Mouse (Mus musculus): ENCODE measurements at regions not wholly inside any gene's neighbourhood (a gene's known extent, or its start where the extent isn't known, plus 50 kb on each side); places are given as distances from the start of the nearest gene placed in this dataset.

GRCm38 (mm10) chr4:131427871-131428270 lies 410.2 kb downstream of the Ptpru start:
- Histone ChIP-seq H3K9me3 (replicated peaks; ENCODE audit: low read length) (no peaks in the 10 kb centered on the region), H3K27ac (no peak overlapping the region), H3K27me3 (ENCODE audit: insufficient read depth, low read length) (no peaks in the 10 kb centered on the region), H3K9ac (ENCODE audit: low read depth, low read length) (no peak overlapping the region), H3K4me3 (replicated peaks; ENCODE audit: low read depth, low read length) (no peak overlapping the region), H3K36me3 (ENCODE audit: insufficient read depth, low read length) (no peaks in the 10 kb centered on the region), H3K4me1 (replicated peaks; ENCODE audit: insufficient read depth, low read length) (no peaks in the 10 kb centered on the region), H3K4me2 (ENCODE audit: low read length) (no peak overlapping the region)
- DNase-seq (ENCODE audit: low spot score): no peak
- no peak for TF ChIP-seq CTCF (IDR thresholded peaks at IDR 0.05; ENCODE audit: low read depth)
- ATAC-seq (replicated peaks; ENCODE audit: low FRiP score, low read depth): 0 out of 2 replicates have a peak, but pooled peaks have one; percentile 35
- WGBS: 88% methylated on average over 7 of the region's 7 CpGs

DNA sequence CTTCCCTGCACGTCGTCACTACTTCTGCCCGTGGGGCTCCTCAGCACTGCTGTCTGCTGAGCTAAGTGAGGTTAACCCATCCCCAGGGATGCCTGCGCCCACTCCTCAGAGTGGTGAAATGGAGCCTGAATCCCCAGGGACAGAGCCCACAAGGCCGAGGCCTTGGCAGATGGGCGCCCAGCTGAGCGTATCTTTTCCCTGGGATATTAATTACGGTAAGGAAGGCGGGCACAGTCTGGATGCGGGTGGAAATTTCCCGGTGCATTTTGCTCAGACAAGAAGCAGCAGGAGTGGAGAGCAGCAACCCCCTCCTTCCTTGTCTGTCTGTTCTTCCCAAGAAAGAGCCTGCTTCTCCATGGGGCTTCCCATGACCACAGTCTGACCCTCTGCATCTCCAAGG lies 408.7 kb downstream of the Ptpru start:
- TF ChIP-seq CTCF (IDR thresholded peaks at IDR 0.05; ENCODE audit: low read depth): no peak
- 40% methylated on average over 11 of the region's 11 CpGs for WGBS
- H3K4me2 ChIP-seq (ENCODE audit: low read length): no peak overlapping the region
- no peak for ATAC-seq (replicated peaks; ENCODE audit: low FRiP score, low read depth)
- no peaks in the 10 kb centered on the region for H3K4me1 ChIP-seq (replicated peaks; ENCODE audit: insufficient read depth, low read length)
- H3K9ac ChIP-seq (ENCODE audit: low read depth, low read length): no peak overlapping the region
- peak; percentile 36 for DNase-seq (ENCODE audit: low spot score)
- H3K4me3 ChIP-seq (replicated peaks; ENCODE audit: low read depth, low read length): no peak overlapping the region
- no peaks in the 10 kb centered on the region for H3K27me3 ChIP-seq (ENCODE audit: insufficient read depth, low read length)
- H3K27ac ChIP-seq: no peak overlapping the region
- no peaks in the 10 kb centered on the region for H3K36me3 ChIP-seq (ENCODE audit: insufficient read depth, low read length)
- no peaks in the 10 kb centered on the region for H3K9me3 ChIP-seq (replicated peaks; ENCODE audit: low read length)

- H3K9ac ChIP-seq (ENCODE audit: low read depth, low read length): no peak overlapping the region
- no peaks in the 10 kb centered on the region for H3K9me3 ChIP-seq (replicated peaks; ENCODE audit: low read length)
- no peaks in the 10 kb centered on the region for H3K36me3 ChIP-seq (ENCODE audit: insufficient read depth, low read length)
- ATAC-seq (replicated peaks; ENCODE audit: low FRiP score, low read depth) (no peak), DNase-seq (ENCODE audit: low spot score) (no peak)
- H3K27ac ChIP-seq: no peak overlapping the region
- H3K4me2 ChIP-seq (ENCODE audit: low read length): no peak overlapping the region
- 92% methylated on average over 1 of the region's 1 CpGs for WGBS
- TF ChIP-seq CTCF (IDR thresholded peaks at IDR 0.05; ENCODE audit: low read depth): no peak
- no peak overlapping the region for H3K4me3 ChIP-seq (replicated peaks; ENCODE audit: low read depth, low read length)
- H3K4me1 ChIP-seq (replicated peaks; ENCODE audit: insufficient read depth, low read length): no peaks in the 10 kb centered on the region
- H3K27me3 ChIP-seq (ENCODE audit: insufficient read depth, low read length): no peaks in the 10 kb centered on the region
These were observed 407.7 kb downstream of the Ptpru start for GRCm38 (mm10) chr4:131430420-131430819.

GRCm38 (mm10) chr4:131431188-131431587 lies 406.9 kb downstream of the Ptpru start:
- Histone ChIP-seq H3K4me1 (replicated peaks; ENCODE audit: insufficient read depth, low read length) (no peaks in the 10 kb centered on the region), H3K4me3 (replicated peaks; ENCODE audit: low read depth, low read length) (no peak overlapping the region), H3K36me3 (ENCODE audit: insufficient read depth, low read length) (no peaks in the 10 kb centered on the region), H3K4me2 (ENCODE audit: low read length) (no peak overlapping the region), H3K9me3 (replicated peaks; ENCODE audit: low read length) (no peaks in the 10 kb centered on the region), H3K9ac (ENCODE audit: low read depth, low read length) (no peak overlapping the region), H3K27me3 (ENCODE audit: insufficient read depth, low read length) (no peaks in the 10 kb centered on the region), H3K27ac (no peak overlapping the region)
- 7% methylated on average over 5 of the region's 5 CpGs for WGBS
- DNase-seq (ENCODE audit: low spot score) (peak; percentile 80), ATAC-seq (replicated peaks; ENCODE audit: low FRiP score, low read depth) (no peak; the same call in 1 of the 2 replicates)
- peak; percentile 96 for TF ChIP-seq CTCF (IDR thresholded peaks at IDR 0.05; ENCODE audit: low read depth)

DNA sequence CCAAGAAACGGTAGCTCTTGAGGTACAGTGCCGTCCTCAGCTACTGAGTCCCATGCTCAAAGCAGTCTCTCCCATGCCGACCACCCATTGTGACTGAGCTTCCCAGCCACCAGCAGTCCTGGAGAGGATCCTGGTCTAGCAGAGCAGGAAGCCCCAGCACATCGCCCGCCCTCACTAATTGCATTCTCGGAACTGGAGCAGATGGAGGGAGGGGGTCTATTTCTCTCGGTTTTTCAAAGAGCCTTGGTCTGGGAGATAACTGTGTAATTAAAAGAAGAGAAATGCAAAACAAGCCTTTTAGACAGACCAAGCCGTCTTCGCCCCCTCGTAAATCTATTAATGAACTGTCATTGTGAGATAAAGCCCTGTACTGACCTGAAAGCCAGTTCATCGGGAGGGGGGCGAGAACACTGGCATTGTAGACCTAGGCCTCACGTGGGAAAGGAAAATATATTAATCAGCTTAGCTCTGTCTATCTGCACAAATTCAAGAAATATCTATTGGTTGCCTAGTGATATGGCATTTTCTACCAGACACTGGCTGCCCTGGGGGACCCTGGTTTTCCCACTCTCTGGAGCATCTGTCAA lies 405.4 kb downstream of the Ptpru start:
- TF ChIP-seq CTCF (IDR thresholded peaks at IDR 0.05; ENCODE audit: low read depth): no peak
- no peak overlapping the region for H3K27ac ChIP-seq
- H3K27me3 ChIP-seq (ENCODE audit: insufficient read depth, low read length): no peaks in the 10 kb centered on the region
- no peak for ATAC-seq (replicated peaks; ENCODE audit: low FRiP score, low read depth)
- no peaks in the 10 kb centered on the region for H3K4me1 ChIP-seq (replicated peaks; ENCODE audit: insufficient read depth, low read length)
- no peak for DNase-seq (ENCODE audit: low spot score)
- no peaks in the 10 kb centered on the region for H3K9me3 ChIP-seq (replicated peaks; ENCODE audit: low read length)
- H3K4me2 ChIP-seq (ENCODE audit: low read length): no peak overlapping the region
- H3K4me3 ChIP-seq (replicated peaks; ENCODE audit: low read depth, low read length): no peak overlapping the region
- 58% methylated on average over 13 of the region's 13 CpGs for WGBS
- no peak overlapping the region for H3K9ac ChIP-seq (ENCODE audit: low read depth, low read length)
- H3K36me3 ChIP-seq (ENCODE audit: insufficient read depth, low read length): no peaks in the 10 kb centered on the region

- H3K27me3 ChIP-seq (ENCODE audit: insufficient read depth, low read length): no peaks in the 10 kb centered on the region
- no peak for TF ChIP-seq CTCF (IDR thresholded peaks at IDR 0.05; ENCODE audit: low read depth)
- no peak for DNase-seq (ENCODE audit: low spot score)
These were observed 402.9 kb downstream of the Ptpru start for GRCm38 (mm10) chr4:131435222-131435621.

GRCm38 (mm10) chr4:131438403-131438802 lies 399.7 kb downstream of the Ptpru start:
- Histone ChIP-seq H3K4me1 (replicated peaks; ENCODE audit: insufficient read depth, low read length) (no peaks in the 10 kb centered on the region), H3K4me2 (ENCODE audit: low read length) (no peak overlapping the region), H3K9ac (ENCODE audit: low read depth, low read length) (no peak overlapping the region), H3K27me3 (ENCODE audit: insufficient read depth, low read length) (no peaks in the 10 kb centered on the region), H3K27ac (no peak overlapping the region), H3K9me3 (replicated peaks; ENCODE audit: low read length) (no peaks in the 10 kb centered on the region), H3K36me3 (ENCODE audit: insufficient read depth, low read length) (no peaks in the 10 kb centered on the region), H3K4me3 (replicated peaks; ENCODE audit: low read depth, low read length) (no peak overlapping the region)
- no peak for ATAC-seq (replicated peaks; ENCODE audit: low FRiP score, low read depth)
- 84% methylated on average over 2 of the region's 2 CpGs for WGBS
- no peak for TF ChIP-seq CTCF (IDR thresholded peaks at IDR 0.05; ENCODE audit: low read depth)
- DNase-seq (ENCODE audit: low spot score): no peak

More at GRCm38 (mm10) chr4:131435222-131435621, 402.9 kb downstream of the Ptpru start:
- Histone ChIP-seq H3K27ac (no peak overlapping the region), H3K9me3 (replicated peaks; ENCODE audit: low read length) (no peaks in the 10 kb centered on the region), H3K4me2 (ENCODE audit: low read length) (no peak overlapping the region), H3K4me1 (replicated peaks; ENCODE audit: insufficient read depth, low read length) (no peaks in the 10 kb centered on the region), H3K36me3 (ENCODE audit: insufficient read depth, low read length) (no peaks in the 10 kb centered on the region), H3K4me3 (replicated peaks; ENCODE audit: low read depth, low read length) (no peak overlapping the region), H3K9ac (ENCODE audit: low read depth, low read length) (no peak overlapping the region)
- whole genome bisulfite sequencing: 71% methylated on average over 12 of the region's 12 CpGs
- no peak for ATAC-seq (replicated peaks; ENCODE audit: low FRiP score, low read depth)
